Mouse (Mus musculus): ENCODE data around the gene Ms4a6c.

DNA sequence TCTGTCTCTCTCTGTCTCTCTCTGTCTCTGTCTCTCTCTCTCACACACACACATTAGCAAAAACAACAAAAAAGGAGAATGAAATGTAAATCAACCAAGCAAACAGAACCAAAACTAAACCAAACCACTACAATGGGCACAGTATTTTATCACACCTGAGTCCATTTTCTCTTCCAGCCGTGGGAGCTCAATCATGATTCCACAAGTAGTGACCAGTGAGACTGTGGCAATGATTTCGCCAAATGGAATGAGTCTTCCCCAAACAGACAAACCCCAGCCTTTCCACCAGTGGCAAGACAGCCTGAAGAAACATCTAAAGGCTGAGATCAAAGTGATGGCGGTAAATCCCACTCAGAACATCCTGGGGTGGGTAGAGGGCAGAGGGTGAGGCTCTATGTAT, 51.0 kb downstream of the Ms4a6c start:
- no peak for TF ChIP-seq CTCF (IDR thresholded peaks at IDR 0.05; ENCODE audit: low read depth)
- no peak for TF ChIP-seq EP300 (optimal IDR thresholded peaks at IDR 0.05)
